Mouse (Mus musculus) intestine, embryonic 14.5 days (tissue): ENCODE data around the gene Tigar. TPM values are rescaled to one million over a fixed set of nuclear protein-coding genes. Genes with fewer than 3 reads are reported as not detected.

Experiments used
- ATAC-seq: fragments of 200-750 bp; cut with Nextera tagmentation; replicated peaks from 2 replicates; pipeline ENCODE4 v1.8.0; 2017; ENCODE audit warnings: low read depth, moderate number of reproducible peaks, moderate TSS enrichment, moderate library complexity; ENCODE audit not compliant: low FRiP score, low TSS enrichment
- DNase-seq: peaks from one replicate; pipeline ENCODE4 v3.0.0-alpha.2; 2018; ENCODE audit warnings: low spot score
- H3K27ac ChIP-seq: fragments of 300-500 bp; sonication (generic); 2 replicates; pipeline ENCODE4 v1.5.1; 2014; ENCODE audit warnings: low read depth, mild to moderate bottlenecking, control low read depth
- H3K27me3 ChIP-seq: fragments of 300-500 bp; sonication (generic); replicated peaks from 2 replicates; pipeline ENCODE4 v1.6.1; 2014; ENCODE audit warnings: low read length, control low read depth; ENCODE audit not compliant: control insufficient read depth, insufficient read depth
- H3K36me3 ChIP-seq: fragments of 300-500 bp; sonication (generic); 2 replicates; pipeline ENCODE4 v1.6.1; 2014; ENCODE audit warnings: low read length, control low read depth; ENCODE audit not compliant: control insufficient read depth, insufficient read depth
- H3K4me1 ChIP-seq: fragments of 300-500 bp; sonication (generic); replicated peaks from 2 replicates; pipeline ENCODE4 v1.6.1; 2014; ENCODE audit warnings: low read length, control low read depth, mixed read lengths; ENCODE audit not compliant: control insufficient read depth, insufficient read depth
- H3K4me2 ChIP-seq: fragments of 300-500 bp; sonication (generic); 2 replicates; pipeline ENCODE4 v1.6.1; 2014; ENCODE audit warnings: low read length
- H3K4me3 ChIP-seq: fragments of 300-500 bp; sonication (generic); 2 replicates; pipeline ENCODE4 v1.5.1; 2014; ENCODE audit warnings: low read depth, low read length, control low read depth, mixed read lengths
- H3K9ac ChIP-seq: fragments of 300-500 bp; sonication (generic); 2 replicates; pipeline ENCODE4 v1.6.1; 2014; ENCODE audit warnings: mild to moderate bottlenecking, low read length
- H3K9me3 ChIP-seq: fragments of 300-500 bp; sonication (generic); 2 replicates; pipeline ENCODE4 v1.6.1; 2016; ENCODE audit warnings: low read length, control low read depth; ENCODE audit not compliant: control insufficient read depth
- WGBS: fragments of 180-500 bp; shearing (Covaris S2); extraction: QIAGEN DNeasy Blood & Tissue Kit; methylation state at CpG from one replicate; pipeline ENCODE4 v1.1.7; 2014; 5-methylcytosine and 5-hydroxymethylcytosine counted together
- polyA plus RNA-seq: library from polyadenylated mRNA; unstranded; fragments of >200 nt; fragmentation: Nextera tagmentation; extraction: Ambion mirVana; gene quantifications from 2 replicates; pipeline ENCODE4 v1.2.1, GENCODE M21; 2014

The Tigar gene
- polyA plus RNA-seq, 1 experiment from 2014 or later = 4.4 TPM

GRCm38 (mm10) chr6:127081820-127082219 is 27.5 kb downstream of the Tigar start:
- ATAC-seq = no peak
- Histone ChIP-seq H3K4me2 (no peak overlapping the region), H3K9ac (no peak overlapping the region), H3K36me3 (no peaks in the 10 kb centered on the region), H3K27ac (no peak overlapping the region), H3K27me3 (peaks cover 34% of the 10 kb centered on the region), H3K4me1 (no peaks in the 10 kb centered on the region), H3K9me3 (no peaks in the 10 kb centered on the region), H3K4me3 (no peak overlapping the region)
- WGBS = 75% methylated on average over 6 of the region's 6 CpGs
- DNase-seq = no peak

- 3% methylated on average over 59 of the region's 59 CpGs for WGBS
- H3K4me2 ChIP-seq = peak overlapping the region; percentile 78
- H3K36me3 ChIP-seq = no peaks in the 10 kb centered on the region
- DNase-seq = peak; percentile 78
- peak; percentile 76 for ATAC-seq
- H3K9me3 ChIP-seq = no peaks in the 10 kb centered on the region
- H3K27ac ChIP-seq = no peak overlapping the region
- H3K9ac ChIP-seq = peak overlapping the region; percentile 38
- H3K4me3 ChIP-seq = peak overlapping the region; percentile 50
- peaks cover 37% of the 10 kb centered on the region for H3K27me3 ChIP-seq
- no peaks in the 10 kb centered on the region for H3K4me1 ChIP-seq
These were observed 29.3 kb downstream of the Tigar start for GRCm38 (mm10) chr6:127079867-127080731.

DNA sequence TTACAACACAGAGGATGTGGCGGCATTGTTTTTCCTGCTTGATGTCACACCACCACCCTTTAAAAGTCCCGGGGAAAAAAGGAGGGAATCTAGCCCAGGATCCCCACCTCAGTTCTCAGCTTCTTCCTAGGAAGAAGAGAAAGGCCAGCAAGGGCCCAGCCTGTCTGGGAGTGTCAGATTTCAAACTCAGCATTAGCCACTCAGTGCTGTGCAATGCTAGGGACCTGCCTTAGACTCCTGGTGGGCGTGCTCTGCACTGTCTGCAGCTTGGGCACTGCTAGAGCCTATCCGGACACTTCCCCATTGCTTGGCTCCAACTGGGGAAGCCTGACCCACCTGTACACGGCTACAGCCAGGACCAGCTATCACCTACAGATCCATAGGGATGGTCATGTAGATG is 36.5 kb downstream of the Tigar start, which contains the start of gene Fgf23:
TSS of gene Fgf23 (plus strand) at position 86 of the 400 bp plus-strand sequence.
- Histone ChIP-seq H3K27me3 (0 out of 2 replicates have a peak, but pooled peaks cover 4% of the 10 kb centered on the region), H3K27ac (no peak within 1 kb of the TSS), H3K36me3 (no peaks in the 10 kb centered on the region), H3K4me2 (peak within 1 kb of the TSS; percentile 4; the same call in 1 of the 2 replicates), H3K4me3 (no peak within 1 kb of the TSS), H3K9ac (no peak within 1 kb of the TSS), H3K9me3 (no peaks in the 10 kb centered on the region), H3K4me1 (no peaks in the 10 kb centered on the region)
- 8% methylated on average over 5 of the region's 5 CpGs for WGBS
- DNase-seq (peak; percentile 55), ATAC-seq (peak; percentile 80)

- ATAC-seq (no peak), DNase-seq (peak; percentile 51)
- no peaks in the 10 kb centered on the region for H3K36me3 ChIP-seq
- WGBS = 6% methylated on average over 14 of the region's 14 CpGs
- no peaks in the 10 kb centered on the region for H3K9me3 ChIP-seq
- H3K27me3 ChIP-seq = no peaks in the 10 kb centered on the region
- H3K4me3 ChIP-seq = peak overlapping the region; percentile 6; the same call in 1 of the 2 replicates
- H3K4me1 ChIP-seq = peaks cover 5% of the 10 kb centered on the region; the same call in 1 of the 2 replicates
- H3K4me2 ChIP-seq = peak overlapping the region; percentile 14; the same call in 1 of the 2 replicates
- H3K9ac ChIP-seq = no peak overlapping the region
- no peak overlapping the region for H3K27ac ChIP-seq
These were observed 44.5 kb downstream of the Tigar start for GRCm38 (mm10) chr6:127064815-127065214.

- DNase-seq = no peak
- Histone ChIP-seq H3K4me3 (no peak overlapping the region), H3K4me1 (peaks cover 5% of the 10 kb centered on the region; the same call in 1 of the 2 replicates), H3K27ac (no peak overlapping the region), H3K9ac (no peak overlapping the region), H3K36me3 (no peaks in the 10 kb centered on the region), H3K9me3 (no peaks in the 10 kb centered on the region), H3K4me2 (no peak overlapping the region), H3K27me3 (no peaks in the 10 kb centered on the region)
- WGBS = 89% methylated on average over 3 of the region's 3 CpGs
- no peak for ATAC-seq
These were observed 45.4 kb downstream of the Tigar start for GRCm38 (mm10) chr6:127063915-127064314.

GRCm38 (mm10) chr6:127059975-127060374 is 49.4 kb downstream of the Tigar start:
- no peaks in the 10 kb centered on the region for H3K9me3 ChIP-seq
- DNase-seq (no peak), ATAC-seq (no peak)
- H3K4me2 ChIP-seq = no peak overlapping the region
- H3K4me3 ChIP-seq = no peak overlapping the region
- no peaks in the 10 kb centered on the region for H3K27me3 ChIP-seq
- peaks cover 4% of the 10 kb centered on the region; the same call in 1 of the 2 replicates for H3K4me1 ChIP-seq
- WGBS = 79% methylated on average over 4 of the region's 4 CpGs
- H3K9ac ChIP-seq = no peak overlapping the region
- H3K27ac ChIP-seq = no peak overlapping the region
- no peaks in the 10 kb centered on the region for H3K36me3 ChIP-seq

DNA sequence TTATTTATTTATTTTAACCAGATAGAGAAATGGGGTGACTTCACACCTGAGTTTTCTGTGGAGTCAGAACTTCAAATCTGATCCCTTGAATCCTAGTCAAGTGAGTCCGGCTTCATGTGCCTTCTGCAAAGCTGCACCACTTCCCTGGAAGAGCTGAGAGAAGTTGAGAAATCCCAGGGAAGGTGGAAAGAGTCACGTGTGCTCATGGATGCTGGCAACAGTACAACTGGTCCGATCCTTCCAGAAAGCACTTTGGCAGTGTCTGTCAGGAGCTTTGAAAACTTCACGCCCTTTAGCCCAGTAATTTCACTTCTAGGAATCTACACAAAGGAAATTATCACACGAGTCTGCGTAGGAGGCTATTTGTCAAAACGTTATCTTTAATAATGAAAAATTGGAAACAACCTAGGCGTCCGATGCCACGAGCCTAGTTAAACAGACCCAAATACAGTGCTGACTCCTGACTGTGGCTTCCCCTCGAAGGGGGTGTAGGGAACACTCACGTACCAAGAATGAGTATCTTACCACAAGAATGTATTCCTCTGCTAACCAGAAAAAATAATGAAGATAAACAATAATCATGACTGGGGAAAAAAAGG is 52.3 kb downstream of the Tigar start:
- Histone ChIP-seq H3K27ac (no peak overlapping the region), H3K4me1 (no peaks in the 10 kb centered on the region), H3K4me3 (no peak overlapping the region), H3K36me3 (no peaks in the 10 kb centered on the region), H3K27me3 (no peaks in the 10 kb centered on the region), H3K4me2 (no peak overlapping the region), H3K9ac (no peak overlapping the region), H3K9me3 (no peaks in the 10 kb centered on the region)
- ATAC-seq (no peak), DNase-seq (no peak)
- whole genome bisulfite sequencing = 54% methylated on average over 12 of the region's 12 CpGs

GRCm38 (mm10) chr6:127050847-127051246 is 58.5 kb downstream of the Tigar start:
- Histone ChIP-seq H3K9ac (no peak overlapping the region), H3K27me3 (no peaks in the 10 kb centered on the region), H3K27ac (no peak overlapping the region), H3K4me3 (no peak overlapping the region), H3K36me3 (no peaks in the 10 kb centered on the region), H3K4me1 (no peaks in the 10 kb centered on the region), H3K4me2 (no peak overlapping the region), H3K9me3 (no peaks in the 10 kb centered on the region)
- 70% methylated on average over 4 of the region's 4 CpGs for WGBS
- ATAC-seq = no peak
- no peak for DNase-seq
